Mouse (Mus musculus) spleen, adult 2 months (tissue): ENCODE measurements around the gene Ccdc88c.

Experiments used
- CTCF ChIP-seq: fragments of 200-500 bp; IDR thresholded peaks from 2 replicates; pipeline ENCODE4 v1.5.1; 2011; ENCODE audit warnings: mild to moderate bottlenecking, inconsistent platforms; ENCODE audit not compliant: insufficient read depth, insufficient read length, insufficient replicate concordance; ENCODE audit errors: extremely low read depth
- POLR2A ChIP-seq: fragments of 200-500 bp; IDR thresholded peaks from 2 replicates; pipeline ENCODE4 v1.6.1; 2011; ENCODE audit warnings: low read depth, low read length, inconsistent platforms

- TF ChIP-seq CTCF (no peak), POLR2A (no peak)
Observed at GRCm38 (mm10) chr12:100928286-100928685, 100.6 kb downstream of the Ccdc88c start.
